Mouse (Mus musculus): ENCODE data around the gene 1700015G11Rik. TPM values are rescaled to one million over a fixed set of nuclear protein-coding genes. Genes with fewer than 3 reads are reported as not detected.

Gene 1700015G11Rik
- total RNA-seq, 2 experiments from 2014 or later: not detected

- intact Hi-C loops (cut with DNase I): loop anchor here (1.0 to 5.0 kb wide), 2 partner anchors 110 to 354 kb away; partner anchors contain the start of genes Fancf and Gas2
- peak; percentile 19 to 22 for DNase-seq
These were observed 43.2 kb downstream of the 1700015G11Rik start for GRCm38 (mm10) chr7:51972252-51972855.

- no peak for DNase-seq
- intact Hi-C loops (cut with DNase I): no loop called here
These were observed 46.1 kb downstream of the 1700015G11Rik start for GRCm38 (mm10) chr7:51969379-51969778.

- DNase-seq: no peak
- intact Hi-C loops (cut with DNase I): no loop called here
These were observed 47.9 kb downstream of the 1700015G11Rik start for GRCm38 (mm10) chr7:51967581-51967980.

DNA sequence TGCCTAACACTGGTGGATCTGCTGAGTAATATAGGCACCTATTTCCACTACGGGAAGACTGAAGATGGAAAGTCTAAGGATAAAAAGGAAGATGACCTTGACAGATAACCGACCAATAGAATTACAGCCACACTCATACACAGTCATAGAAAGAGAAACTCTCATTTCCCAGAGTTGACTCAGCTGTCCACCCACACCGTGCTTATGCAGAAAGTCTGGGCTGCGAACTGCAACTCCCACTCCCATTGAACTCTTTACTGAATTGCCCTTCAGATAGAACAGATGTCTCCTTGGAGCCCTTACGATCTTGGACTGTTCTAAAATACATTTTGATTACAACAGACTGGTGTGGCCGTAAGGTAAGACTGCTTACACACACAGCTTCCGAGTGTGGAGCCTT lies 50.8 kb downstream of the 1700015G11Rik start:
- intact Hi-C loops (cut with DNase I): no loop called here
- no peak for DNase-seq

GRCm38 (mm10) chr7:51962219-51962952 lies 53.1 kb downstream of the 1700015G11Rik start:
- DNase-seq: no peak
- intact Hi-C loops (cut with DNase I): no loop called here

Other genes starting within 250 kb of the 1700015G11Rik start
- gene Gas2, start 153.7 kb downstream of the 1700015G11Rik start, total RNA-seq (2021): 1 to 10 TPM; 4.1 to 4.9 TPM
- 1 to 10 TPM; 1.9 to 2.3 TPM for gene Fancf, start 153.5 kb downstream of the 1700015G11Rik start, total RNA-seq (2021)
- gene Svip, start 9.7 kb downstream of the 1700015G11Rik start, total RNA-seq (2021): 10 to 100 TPM; 23.3 to 23.9 TPM